Mouse (Mus musculus) CD8-positive naive resting alpha-beta T cell, adult 57 days (primary cell): Measurements from ENCODE around the gene Ifi204. TPM values are rescaled to one million over a fixed set of nuclear protein-coding genes. Genes with fewer than 3 reads are reported as not detected.

Experiments used
- total RNA-seq: library from RNA; stranded (reverse); gene quantifications from one replicate; pipeline ENCODE4 v1.2.4, GENCODE M21; 2023

Gene Ifi204
- 7.7 TPM for total RNA-seq

GRCm38 (mm10) chr1:173766848-173767617 is at the start of gene Ifi204:
TSS of gene Ifi204 (minus strand) at chr1:173766943.

GRCm38 (mm10) chr1:173741656-173742055 is 25.1 kb downstream of the Ifi204 start, which contains the start of gene Ifi207:
TSS of gene Ifi207 (minus strand) at chr1:173741747.

Other genes starting within 250 kb of the Ifi204 start
- 55.3 TPM for gene Ifi214, start 231.0 kb downstream of the Ifi204 start, total RNA-seq
- 206 TPM for gene Ifi213, start 167.7 kb downstream of the Ifi204 start, total RNA-seq
- 130 TPM for gene Ifi209, start 136.0 kb downstream of the Ifi204 start, total RNA-seq
- 117 TPM for gene Ifi208, start 93.3 kb downstream of the Ifi204 start, total RNA-seq
- 1.4 TPM for gene Ifi207, start 25.2 kb downstream of the Ifi204 start, total RNA-seq
- gene Ifi211, start 146.1 kb upstream of the Ifi204 start, total RNA-seq, result not detected
- 253 TPM for gene Mndal, start 175.5 kb upstream of the Ifi204 start, total RNA-seq
- 163 TPM for gene Ifi203, start 175.7 kb upstream of the Ifi204 start, total RNA-seq
- gene Ifi202b, start 215.8 kb upstream of the Ifi204 start, total RNA-seq, result not detected